Mouse (Mus musculus) spleen, adult 2 months (tissue): ENCODE results near the gene Glis1. TPM values are rescaled to one million over a fixed set of nuclear protein-coding genes. Genes with fewer than 3 reads are reported as not detected.

Source experiments
- DNase-seq, 2 experiments: peaks; one replicate each; pipeline versions ENCODE4 v3.0.0 to v3.0.0-alpha.2; 2012 to 2021; ENCODE audit warnings: low spot score in 2 of 2, low read depth in 1 of 2
- H3K27ac ChIP-seq: fragments of 200-500 bp; 2 replicates; pipeline ENCODE4 v1.5.1; 2012; ENCODE audit warnings: low read length, inconsistent platforms; ENCODE audit not compliant: insufficient read depth
- H3K27me3 ChIP-seq: fragments of 200-500 bp; 2 replicates; pipeline ENCODE4 v1.6.1; 2012; ENCODE audit warnings: mild to moderate bottlenecking, moderate library complexity, low read length, inconsistent platforms; ENCODE audit not compliant: control insufficient read depth, insufficient read depth
- H3K36me3 ChIP-seq: fragments of 200-500 bp; 2 replicates; pipeline ENCODE4 v1.6.1; 2012; ENCODE audit warnings: mild to moderate bottlenecking, low read length, inconsistent platforms; ENCODE audit not compliant: control insufficient read depth, insufficient read depth
- H3K4me1 ChIP-seq: fragments of 200-500 bp; 2 replicates; pipeline ENCODE4 v1.6.1; 2011; ENCODE audit warnings: inconsistent platforms; ENCODE audit not compliant: control insufficient read depth, insufficient read depth, insufficient read length
- H3K4me3 ChIP-seq: fragments of 200-500 bp; 2 replicates; pipeline ENCODE4 v1.5.1; 2011; ENCODE audit warnings: mild to moderate bottlenecking, inconsistent platforms; ENCODE audit not compliant: insufficient read depth, insufficient read length; ENCODE audit errors: extremely low read depth
- CTCF ChIP-seq: fragments of 200-500 bp; IDR thresholded peaks from 2 replicates; pipeline ENCODE4 v1.5.1; 2011; ENCODE audit warnings: mild to moderate bottlenecking, inconsistent platforms; ENCODE audit not compliant: insufficient read depth, insufficient read length, insufficient replicate concordance; ENCODE audit errors: extremely low read depth
- POLR2A ChIP-seq: fragments of 200-500 bp; IDR thresholded peaks from 2 replicates; pipeline ENCODE4 v1.6.1; 2011; ENCODE audit warnings: low read depth, low read length, inconsistent platforms
- WGBS: fragments of 180-500 bp; shearing (Covaris S2); methylation state at CpG from one replicate; pipeline ENCODE4 v1.1.7; 2018; 5-methylcytosine and 5-hydroxymethylcytosine counted together
- polyA plus RNA-seq: library from polyadenylated mRNA; depleted of rRNA; stranded (reverse); fragments of >200 nt; gene quantifications from 2 replicates; pipeline ENCODE4 v1.2.3, GENCODE M21; 2012

The Glis1 gene
- polyA plus RNA-seq, 1 experiment = 0.55 TPM

DNA sequence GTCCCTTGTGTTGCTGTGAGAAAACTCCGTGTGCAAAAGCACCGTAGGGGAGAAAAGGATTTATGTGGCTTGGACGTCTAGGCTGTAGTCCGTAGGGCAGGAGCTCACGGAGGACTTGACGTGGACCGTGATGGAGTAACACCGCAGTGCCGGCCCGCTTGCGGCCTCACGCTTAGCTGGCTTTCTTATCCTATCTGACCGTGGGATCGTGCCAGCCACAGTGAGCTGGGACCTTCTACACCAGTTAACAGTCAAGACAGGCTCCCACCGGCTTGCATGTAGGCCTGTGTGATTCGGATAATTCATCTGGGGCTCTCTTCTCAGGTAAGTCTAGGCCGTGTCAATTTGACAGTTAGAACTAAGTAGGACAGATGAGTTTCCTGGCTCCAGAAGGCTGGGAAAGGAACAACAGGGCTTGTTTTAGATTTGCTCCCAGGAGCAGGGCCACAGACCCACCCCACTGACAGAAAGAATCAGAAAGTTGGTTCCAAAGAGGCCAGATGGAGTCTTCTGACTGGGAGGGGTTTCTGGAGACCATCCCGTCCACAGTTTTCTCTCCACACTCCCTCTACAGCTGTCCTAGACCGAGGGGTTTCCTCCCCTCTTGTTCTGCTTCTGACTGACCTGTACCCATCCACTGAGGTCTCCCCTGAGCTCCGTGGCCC, 49.3 kb downstream of the Glis1 start:
- Histone ChIP-seq H3K4me3 (no peak overlapping the region), H3K4me1 (no peaks in the 10 kb centered on the region), H3K27me3 (no peaks in the 10 kb centered on the region), H3K27ac (no peak overlapping the region), H3K36me3 (no peaks in the 10 kb centered on the region)
- 92% methylated on average over 20 of the region's 20 CpGs for WGBS
- DNase-seq = no peak
- no peak for TF ChIP-seq CTCF
- TF ChIP-seq POLR2A = no peak

DNA sequence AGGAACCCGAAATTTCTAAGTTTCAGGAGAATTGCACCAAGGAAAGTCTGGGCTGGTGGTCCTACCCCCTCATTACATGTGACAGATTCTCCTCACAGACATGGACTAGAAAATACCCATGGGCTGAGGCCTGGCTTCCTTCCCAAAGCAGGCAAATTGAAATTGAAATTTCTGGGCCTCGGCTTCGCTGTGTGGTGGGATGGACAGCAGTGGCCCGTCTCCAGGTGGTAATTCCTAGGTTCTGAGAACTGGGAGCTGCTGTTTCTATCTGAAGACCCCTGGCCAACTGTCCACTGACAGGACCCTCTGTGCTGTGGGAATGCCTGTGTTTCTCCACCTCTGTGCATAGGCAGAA, 49.8 kb downstream of the Glis1 start:
- DNase-seq = no peak
- Histone ChIP-seq H3K27me3 (no peaks in the 10 kb centered on the region), H3K36me3 (no peaks in the 10 kb centered on the region), H3K4me3 (no peak overlapping the region), H3K27ac (no peak overlapping the region), H3K4me1 (no peaks in the 10 kb centered on the region)
- 88% methylated on average over 4 of the region's 4 CpGs for WGBS
- no peak for TF ChIP-seq CTCF
- TF ChIP-seq POLR2A = no peak

DNA sequence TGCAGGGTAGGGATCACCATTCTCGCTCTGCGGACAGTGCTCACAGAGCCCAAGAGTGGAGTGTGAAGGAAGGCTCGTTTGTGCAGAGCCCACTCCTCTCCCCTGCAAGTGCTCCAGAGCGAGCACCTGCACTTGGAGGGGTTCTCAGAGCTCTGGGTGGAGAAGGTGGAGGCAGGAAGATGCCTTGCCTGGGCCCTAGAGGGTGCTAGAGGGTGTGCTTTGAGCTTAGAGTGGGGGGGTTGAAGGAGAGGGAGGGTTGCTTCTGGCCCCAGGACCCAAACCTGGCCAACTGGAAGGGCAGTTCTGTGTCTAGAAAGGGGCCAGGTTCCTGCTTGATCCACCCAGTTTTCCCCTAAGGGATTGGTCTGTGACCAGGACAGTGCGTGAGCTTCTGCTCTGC, 51.5 kb downstream of the Glis1 start:
- no peak overlapping the region for H3K27ac ChIP-seq
- no peaks in the 10 kb centered on the region for H3K36me3 ChIP-seq
- no peak for DNase-seq
- WGBS = 64% methylated on average over 5 of the region's 5 CpGs
- H3K4me1 ChIP-seq = no peaks in the 10 kb centered on the region
- no peak overlapping the region for H3K4me3 ChIP-seq
- no peaks in the 10 kb centered on the region for H3K27me3 ChIP-seq
- TF ChIP-seq CTCF = no peak

DNA sequence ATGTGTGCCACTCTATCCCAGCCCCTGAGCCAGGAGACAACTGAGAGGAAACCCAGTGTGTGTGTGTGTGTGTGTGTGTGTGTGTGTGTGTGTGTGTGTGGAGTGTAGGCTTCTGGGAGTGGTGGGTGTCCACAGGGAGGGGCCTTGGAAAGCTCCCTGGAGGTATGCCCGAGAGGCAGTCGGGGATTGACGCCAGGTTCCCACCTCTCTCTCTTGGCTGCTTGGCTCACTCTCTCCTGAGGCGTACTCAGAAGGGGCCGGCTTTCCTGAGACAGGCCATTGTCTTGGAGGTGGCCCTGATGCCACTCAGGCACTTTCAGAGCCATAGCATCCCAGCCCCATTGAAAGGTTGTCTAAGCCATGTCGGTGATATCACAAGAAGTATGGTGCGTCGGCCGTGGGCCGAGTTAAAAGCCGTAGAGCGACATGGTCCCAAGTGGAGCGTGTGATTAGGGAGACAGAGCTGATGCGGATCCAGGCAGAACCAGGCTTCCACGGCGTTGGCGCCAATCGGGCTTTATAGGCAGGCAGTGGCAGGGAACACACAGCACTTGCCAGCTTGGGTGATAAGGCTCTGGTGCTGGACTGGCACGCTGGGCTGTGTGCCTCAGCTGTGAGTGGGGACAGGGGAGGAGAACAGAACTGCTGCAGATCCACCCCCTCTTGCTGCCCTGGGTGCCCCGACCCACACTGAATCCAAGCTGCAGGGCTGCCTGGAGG, 54.9 kb downstream of the Glis1 start:
- Histone ChIP-seq H3K4me3 (no peak overlapping the region), H3K4me1 (no peaks in the 10 kb centered on the region), H3K27me3 (no peaks in the 10 kb centered on the region), H3K27ac (no peak overlapping the region), H3K36me3 (no peaks in the 10 kb centered on the region)
- TF ChIP-seq POLR2A (no peak), CTCF (no peak)
- WGBS = 94% methylated on average over 20 of the region's 20 CpGs
- no peak for DNase-seq

DNA sequence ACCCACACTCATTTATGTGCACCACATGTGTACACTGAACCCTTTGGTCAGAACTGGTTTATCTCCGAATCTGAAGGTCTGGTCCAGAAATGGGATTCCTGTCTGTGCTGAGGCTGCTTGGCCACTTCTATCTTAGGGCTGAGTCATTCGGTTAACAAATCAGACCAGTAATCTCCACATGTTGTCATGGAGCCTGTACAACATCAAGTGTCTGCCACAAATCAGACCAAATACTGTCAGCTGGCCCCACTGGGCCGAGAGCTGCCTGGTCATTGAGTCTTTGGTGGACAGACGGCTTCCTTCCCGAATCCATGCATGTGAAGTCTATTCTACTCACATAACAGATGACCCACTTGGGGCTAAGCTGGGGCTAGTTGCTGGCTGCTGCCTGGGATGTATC, 58.6 kb downstream of the Glis1 start:
- Histone ChIP-seq H3K27ac (no peak overlapping the region), H3K4me3 (no peak overlapping the region), H3K27me3 (no peaks in the 10 kb centered on the region), H3K4me1 (no peaks in the 10 kb centered on the region), H3K36me3 (no peaks in the 10 kb centered on the region)
- TF ChIP-seq POLR2A (no peak), CTCF (no peak)
- no peak for DNase-seq
- WGBS = 77% methylated on average over 5 of the region's 5 CpGs

DNA sequence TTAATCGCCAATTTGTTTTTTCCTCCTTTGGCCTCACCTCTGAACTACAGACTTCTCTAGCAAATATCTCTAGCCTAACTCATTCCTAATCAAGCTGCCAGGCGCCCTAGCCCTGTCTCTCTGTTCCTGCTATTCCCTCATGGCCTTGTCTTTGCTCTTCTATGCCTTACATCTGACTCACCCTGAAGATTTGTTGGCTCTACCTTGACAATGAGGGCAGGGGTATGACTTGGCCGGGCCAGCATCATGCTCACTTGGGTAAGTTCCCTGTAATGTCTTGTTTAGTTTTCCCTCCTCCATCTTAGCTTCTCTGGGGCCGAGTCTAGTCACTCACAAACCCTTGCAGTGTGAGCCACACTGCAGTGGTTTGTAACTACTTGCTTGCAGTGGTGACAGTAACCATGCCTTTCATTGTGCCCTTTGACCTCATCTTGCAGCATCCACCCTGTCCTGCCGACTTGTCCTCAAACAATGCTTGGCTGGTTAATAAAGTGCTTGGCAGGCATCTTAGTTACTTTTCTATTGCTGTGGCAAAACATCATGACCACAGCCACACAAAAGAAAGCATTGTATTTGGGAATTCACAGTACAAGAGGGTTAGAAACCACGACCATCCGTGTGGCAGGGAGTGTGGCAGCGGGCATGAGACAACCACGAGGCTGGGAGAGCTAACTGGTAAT, 61.5 kb downstream of the Glis1 start:
- TF ChIP-seq POLR2A (no peak), CTCF (no peak)
- Histone ChIP-seq H3K4me1 (no peaks in the 10 kb centered on the region), H3K4me3 (no peak overlapping the region), H3K27ac (no peak overlapping the region), H3K27me3 (no peaks in the 10 kb centered on the region), H3K36me3 (no peaks in the 10 kb centered on the region)
- WGBS = 74% methylated on average over 9 of the region's 9 CpGs
- DNase-seq = no peak
